Comparison of ENCODE assay signal across 13 mouse cellular contexts in the genomic region with DNA sequence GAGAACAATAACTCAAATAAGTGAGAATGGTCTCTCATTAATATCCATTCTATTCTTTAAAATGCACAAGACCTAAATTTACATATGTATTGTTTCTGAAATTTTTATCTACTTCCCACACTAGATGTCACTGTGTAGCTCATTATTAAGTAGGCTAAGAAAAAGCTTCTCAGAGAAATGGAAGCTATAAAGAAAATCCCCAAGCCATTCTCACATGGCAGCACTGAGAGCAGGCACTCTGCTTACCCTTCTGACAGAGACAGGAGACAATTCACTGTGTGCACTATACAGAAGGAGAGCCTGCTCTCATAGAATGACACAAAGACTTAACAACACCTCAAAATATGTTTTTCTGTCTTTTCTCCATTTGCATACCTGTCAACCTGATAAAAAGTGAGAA.
DNase-seq lines count a peak whose midpoint lies in the region; ATAC-seq and TF ChIP-seq lines count a peak whose summit lies in the region.
"Had no signal": no experiment of that assay in that cellular context is flagged by ENCODE, and none has a peak within 500 bp of the region (broad histone marks: within the 10 kb centered on the region; RNA-seq: fewer than 3 reads in every experiment).

No protein-coding gene starts in this region.

- peak; percentile 19; the same call in 1 of the 2 replicates for TF ChIP-seq CTCF in hindbrain, postnatal 0 days (IDR thresholded peaks at IDR 0.05; ENCODE audit: low read depth)

- H3K4me1 ChIP-seq in hindbrain, postnatal 0 days (ENCODE audit: insufficient read depth, low read length): no peaks in the 10 kb centered on the region
- no peaks in the 10 kb centered on the region for H3K4me1 ChIP-seq in hindbrain, embryonic 11.5 days (replicated peaks; ENCODE audit: control insufficient read depth, insufficient read depth, low read length)
- no peaks in the 10 kb centered on the region for H3K4me1 ChIP-seq in midbrain, embryonic 14.5 days (ENCODE audit: control insufficient read depth, insufficient read depth, low read length)
- no peaks in the 10 kb centered on the region for H3K4me1 ChIP-seq in midbrain, embryonic 11.5 days (ENCODE audit: control insufficient read depth, insufficient read depth, low read length)
- H3K4me1 ChIP-seq in forebrain, embryonic 16.5 days (replicated peaks; ENCODE audit: control insufficient read depth, insufficient read depth, low read length): no peaks in the 10 kb centered on the region
- H3K4me1 ChIP-seq in kidney, embryonic 15.5 days: no peaks in the 10 kb centered on the region
- H3K4me1 ChIP-seq: megakaryocyte, embryonic 14.5 days had no signal

- no peaks in the 10 kb centered on the region for H3K27me3 ChIP-seq in hindbrain, postnatal 0 days (ENCODE audit: insufficient read depth, low read length)
- no peaks in the 10 kb centered on the region for H3K27me3 ChIP-seq in hindbrain, embryonic 11.5 days (ENCODE audit: control insufficient read depth, insufficient read depth, low read length)
- H3K27me3 ChIP-seq in midbrain, embryonic 14.5 days (ENCODE audit: control insufficient read depth, insufficient read depth, low read length): no peaks in the 10 kb centered on the region
- H3K27me3 ChIP-seq in midbrain, embryonic 11.5 days (ENCODE audit: control insufficient read depth, insufficient read depth, low read length): no peaks in the 10 kb centered on the region
- no peaks in the 10 kb centered on the region for H3K27me3 ChIP-seq in forebrain, embryonic 16.5 days (replicated peaks; ENCODE audit: control insufficient read depth, insufficient read depth, low read length)
- no peaks in the 10 kb centered on the region for H3K27me3 ChIP-seq in kidney, embryonic 15.5 days

- H3K9ac ChIP-seq in hindbrain, postnatal 0 days (replicated peaks; ENCODE audit: low read length): no peak overlapping the region
- H3K9ac ChIP-seq in hindbrain, embryonic 11.5 days (ENCODE audit: low read depth, low read length): no peak overlapping the region
- no peak overlapping the region for H3K9ac ChIP-seq in midbrain, embryonic 14.5 days (replicated peaks; ENCODE audit: low read length)
- no peak overlapping the region for H3K9ac ChIP-seq in midbrain, embryonic 11.5 days (ENCODE audit: low read length)
- no peak overlapping the region for H3K9ac ChIP-seq in forebrain, embryonic 16.5 days (replicated peaks; ENCODE audit: low read depth, low read length)
- H3K9ac ChIP-seq in kidney, embryonic 15.5 days: no peak overlapping the region

- peak; percentile 0 for DNase-seq in embryo, embryonic 10.5 days (ENCODE audit: low spot score)
- no peak for DNase-seq in embryo, embryonic 9.5 days (ENCODE audit: extremely low spot score)
- peak; percentile 42 for DNase-seq in hindbrain, postnatal 0 days (ENCODE audit: low spot score)
- no peak for DNase-seq in hindbrain, embryonic 11.5 days (ENCODE audit: low spot score)
- DNase-seq in midbrain, embryonic 14.5 days: peak; percentile 57
- no peak for DNase-seq in midbrain, embryonic 11.5 days (ENCODE audit: low spot score, missing footprints)
- DNase-seq: cerebellum, adult 18-20 months; kidney, adult 8-10 months; layer of hippocampus, adult 9-11 months had no signal

- H3K4me3 ChIP-seq in hindbrain, postnatal 0 days (ENCODE audit: low read length): no peak overlapping the region
- H3K4me3 ChIP-seq in hindbrain, embryonic 11.5 days (ENCODE audit: low read depth, low read length): no peak overlapping the region
- no peak overlapping the region for H3K4me3 ChIP-seq in midbrain, embryonic 14.5 days (replicated peaks; ENCODE audit: low read depth, low read length)
- H3K4me3 ChIP-seq in midbrain, embryonic 11.5 days (ENCODE audit: low read depth, low read length): no peak overlapping the region
- H3K4me3 ChIP-seq in forebrain, embryonic 16.5 days (replicated peaks; ENCODE audit: low read length): no peak overlapping the region
- H3K4me3 ChIP-seq in kidney, embryonic 15.5 days (replicated peaks): no peak overlapping the region
- H3K4me3 ChIP-seq: megakaryocyte, embryonic 14.5 days had no signal

- no peak overlapping the region for H3K27ac ChIP-seq in hindbrain, postnatal 0 days
- no peak overlapping the region for H3K27ac ChIP-seq in hindbrain, embryonic 11.5 days (ENCODE audit: low read depth, low read length)
- no peak overlapping the region for H3K27ac ChIP-seq in midbrain, embryonic 14.5 days (replicated peaks; ENCODE audit: low read depth, low read length)
- H3K27ac ChIP-seq in midbrain, embryonic 11.5 days (ENCODE audit: low read depth, low read length): no peak overlapping the region
- H3K27ac ChIP-seq in forebrain, embryonic 16.5 days (ENCODE audit: low read length): peak overlapping the region; percentile 58; the same call in 1 of the 2 replicates
- no peak overlapping the region for H3K27ac ChIP-seq in kidney, embryonic 15.5 days

- H3K9me3 ChIP-seq in hindbrain, postnatal 0 days (ENCODE audit: low read length): no peaks in the 10 kb centered on the region
- no peaks in the 10 kb centered on the region for H3K9me3 ChIP-seq in hindbrain, embryonic 11.5 days (ENCODE audit: control insufficient read depth, low read length)
- H3K9me3 ChIP-seq in midbrain, embryonic 14.5 days (ENCODE audit: control insufficient read depth, low read length): no peaks in the 10 kb centered on the region
- no peaks in the 10 kb centered on the region for H3K9me3 ChIP-seq in midbrain, embryonic 11.5 days (ENCODE audit: control insufficient read depth, low read length)
- H3K9me3 ChIP-seq in forebrain, embryonic 16.5 days (ENCODE audit: control insufficient read depth, low read length): no peaks in the 10 kb centered on the region
- H3K9me3 ChIP-seq in kidney, embryonic 15.5 days (replicated peaks): no peaks in the 10 kb centered on the region
- H3K9me3 ChIP-seq: megakaryocyte, embryonic 14.5 days had no signal

- H3K4me2 ChIP-seq in hindbrain, postnatal 0 days (ENCODE audit: low read depth, low read length): no peak overlapping the region
- H3K4me2 ChIP-seq in hindbrain, embryonic 11.5 days (replicated peaks; ENCODE audit: low read depth, low read length): no peak overlapping the region
- no peak overlapping the region for H3K4me2 ChIP-seq in midbrain, embryonic 14.5 days (ENCODE audit: low read length)
- H3K4me2 ChIP-seq in midbrain, embryonic 11.5 days: no peak overlapping the region
- no peak overlapping the region for H3K4me2 ChIP-seq in forebrain, embryonic 16.5 days (ENCODE audit: low read length)
- H3K4me2 ChIP-seq in kidney, embryonic 15.5 days: no peak overlapping the region
- H3K4me2 ChIP-seq: liver, embryonic 11.5 days had no signal

- H3K36me3 ChIP-seq in hindbrain, postnatal 0 days (ENCODE audit: insufficient read depth, low read length): no peaks in the 10 kb centered on the region
- no peaks in the 10 kb centered on the region for H3K36me3 ChIP-seq in hindbrain, embryonic 11.5 days (ENCODE audit: control insufficient read depth, insufficient read depth, low read length)
- H3K36me3 ChIP-seq in midbrain, embryonic 14.5 days (ENCODE audit: control insufficient read depth, insufficient read depth, low read length): no peaks in the 10 kb centered on the region
- H3K36me3 ChIP-seq in midbrain, embryonic 11.5 days (ENCODE audit: control insufficient read depth, insufficient read depth, low read length): no peaks in the 10 kb centered on the region
- no peaks in the 10 kb centered on the region for H3K36me3 ChIP-seq in forebrain, embryonic 16.5 days (ENCODE audit: control insufficient read depth, insufficient read depth)
- H3K36me3 ChIP-seq in kidney, embryonic 15.5 days: no peaks in the 10 kb centered on the region

- no peak for ATAC-seq in hindbrain, postnatal 0 days
- no peak for ATAC-seq in hindbrain, embryonic 11.5 days (ENCODE audit: low FRiP score)
- ATAC-seq in midbrain, embryonic 14.5 days (ENCODE audit: low FRiP score, low TSS enrichment): no peak
- no peak for ATAC-seq in midbrain, embryonic 11.5 days (ENCODE audit: low FRiP score)
- peak; percentile 91 for ATAC-seq in forebrain, embryonic 16.5 days
- no peak for ATAC-seq in kidney, embryonic 15.5 days (replicated peaks; ENCODE audit: low FRiP score)

Comparison
In these comparisons a context has a peak if more than half of its experiments do, and no peak if none do; other contexts are left out.
1. DNase-seq: peak in embryo, embryonic 10.5 days (single experiment), hindbrain, postnatal 0 days (single experiment) and midbrain, embryonic 14.5 days (single experiment); none in embryo, embryonic 9.5 days (single experiment), hindbrain, embryonic 11.5 days (single experiment) and midbrain, embryonic 11.5 days (single experiment).